Mouse (Mus musculus) testis, postnatal 10 days (tissue): ENCODE measurements around the gene Arhgap9.
A peak's percentile ranks its signal among the peaks of the same experiment; 100 is the strongest.
"Not testable (repeated sequence)": the region's sequence is repeated elsewhere in the genome, so short reads cannot be mapped to it uniquely, and the experiment has no call there.

Source experiments
- DNase-seq: peaks from one replicate; pipeline ENCODE4 v3.0.0; 2021; ENCODE audit warnings: low spot score

The Arhgap9 gene

GRCm38 (mm10) chr10:127291881-127292638 is 29.7 kb upstream of the Arhgap9 start:
- DNase-seq, result no peak

- no peak for DNase-seq
These were observed 28.7 kb upstream of the Arhgap9 start for GRCm38 (mm10) chr10:127292987-127293538.

DNA sequence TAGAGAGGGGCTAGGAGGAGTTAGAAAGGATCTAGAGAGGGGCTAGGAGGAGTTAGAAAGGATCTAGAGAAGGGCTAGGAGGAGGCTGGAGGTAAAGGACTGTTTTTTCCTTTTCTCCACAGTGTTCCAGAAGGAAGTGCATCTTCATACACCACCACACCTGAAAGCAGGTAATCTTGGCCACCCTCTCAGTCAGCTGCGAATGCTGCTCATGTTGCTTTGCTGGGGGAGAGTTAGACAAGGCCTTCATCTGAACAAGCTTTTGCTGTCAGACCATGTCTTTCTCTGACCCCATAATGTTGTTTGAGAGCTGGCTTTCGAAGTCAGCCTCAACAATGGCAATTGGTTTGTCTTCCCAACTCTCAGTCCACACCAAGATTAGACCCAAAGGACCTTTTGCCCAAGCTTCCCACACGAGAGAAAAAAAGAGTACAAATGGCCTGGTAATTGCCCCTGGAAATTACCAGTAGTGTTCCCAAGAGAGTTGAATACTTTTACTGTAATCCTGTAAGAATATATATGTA is 28.1 kb upstream of the Arhgap9 start:
- no peak for DNase-seq

DNA sequence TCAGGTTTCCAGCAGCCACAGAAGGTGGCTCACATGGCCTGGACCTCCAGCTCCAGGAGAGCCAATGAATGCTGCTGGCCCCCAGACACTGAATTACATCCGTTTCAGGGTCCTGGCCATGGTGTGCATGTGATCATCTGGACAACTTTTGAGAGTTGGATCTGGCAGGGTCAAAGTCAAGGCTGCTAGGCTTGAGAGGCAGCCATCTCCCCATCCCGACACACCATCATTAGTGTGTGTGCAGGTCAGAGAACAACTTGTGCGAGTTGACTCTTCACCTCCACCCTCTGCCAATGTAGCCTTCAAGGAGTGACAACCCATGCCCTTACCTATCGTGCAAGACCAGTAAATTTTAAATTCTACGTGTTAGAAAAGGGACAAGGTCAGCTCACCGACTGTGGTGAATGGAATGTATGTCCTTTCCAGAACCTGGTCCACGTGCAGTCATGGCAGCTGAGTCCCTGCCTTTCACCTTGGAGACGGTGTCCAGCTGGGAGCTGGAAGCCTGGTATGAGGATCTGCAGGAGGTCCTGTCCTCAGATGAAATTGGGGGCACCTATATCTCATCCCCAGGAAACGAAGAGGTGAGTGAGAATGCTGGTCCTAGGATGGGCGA is 26.8 kb upstream of the Arhgap9 start:
- no peak for DNase-seq

DNA sequence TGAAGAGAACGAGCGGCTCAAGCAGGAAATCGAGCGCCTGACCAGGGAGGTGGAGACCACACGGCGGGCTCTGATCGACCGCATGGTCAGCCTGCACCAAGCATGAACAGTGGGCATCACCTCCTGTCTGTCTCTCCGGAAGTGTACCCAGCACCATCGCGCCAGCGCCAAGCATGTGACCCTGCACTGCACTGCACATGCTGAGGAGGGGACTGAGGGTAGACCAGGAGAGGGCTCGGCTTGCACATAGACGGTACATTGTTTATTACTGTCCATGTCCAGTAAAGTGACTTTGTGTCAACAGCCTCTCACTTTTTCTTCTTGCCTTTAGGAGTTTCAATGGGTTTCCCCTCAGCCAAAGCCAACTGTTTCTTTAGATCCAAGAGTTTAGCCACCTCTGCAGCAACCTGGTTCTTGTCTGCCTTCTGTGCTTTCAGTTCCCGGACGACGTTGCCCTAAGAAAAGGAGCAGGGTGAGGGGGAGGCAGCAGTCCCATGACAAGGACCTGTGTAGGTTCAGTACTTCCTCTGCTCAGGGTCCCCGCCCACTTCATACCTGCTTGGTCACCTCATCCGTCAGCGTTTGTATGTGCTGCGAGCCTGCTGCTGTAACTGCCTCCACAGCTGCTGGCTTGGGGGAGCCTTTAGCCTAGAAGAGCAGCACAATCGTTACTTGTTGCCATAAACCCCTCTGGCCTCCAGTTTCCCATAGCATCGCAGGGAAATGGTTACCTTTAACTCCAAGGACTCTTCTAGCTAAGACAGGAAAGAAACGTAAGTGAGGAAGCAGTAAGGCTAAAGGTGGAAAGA is 25.6 kb upstream of the Arhgap9 start:
- DNase-seq, result peak; percentile 43

DNA sequence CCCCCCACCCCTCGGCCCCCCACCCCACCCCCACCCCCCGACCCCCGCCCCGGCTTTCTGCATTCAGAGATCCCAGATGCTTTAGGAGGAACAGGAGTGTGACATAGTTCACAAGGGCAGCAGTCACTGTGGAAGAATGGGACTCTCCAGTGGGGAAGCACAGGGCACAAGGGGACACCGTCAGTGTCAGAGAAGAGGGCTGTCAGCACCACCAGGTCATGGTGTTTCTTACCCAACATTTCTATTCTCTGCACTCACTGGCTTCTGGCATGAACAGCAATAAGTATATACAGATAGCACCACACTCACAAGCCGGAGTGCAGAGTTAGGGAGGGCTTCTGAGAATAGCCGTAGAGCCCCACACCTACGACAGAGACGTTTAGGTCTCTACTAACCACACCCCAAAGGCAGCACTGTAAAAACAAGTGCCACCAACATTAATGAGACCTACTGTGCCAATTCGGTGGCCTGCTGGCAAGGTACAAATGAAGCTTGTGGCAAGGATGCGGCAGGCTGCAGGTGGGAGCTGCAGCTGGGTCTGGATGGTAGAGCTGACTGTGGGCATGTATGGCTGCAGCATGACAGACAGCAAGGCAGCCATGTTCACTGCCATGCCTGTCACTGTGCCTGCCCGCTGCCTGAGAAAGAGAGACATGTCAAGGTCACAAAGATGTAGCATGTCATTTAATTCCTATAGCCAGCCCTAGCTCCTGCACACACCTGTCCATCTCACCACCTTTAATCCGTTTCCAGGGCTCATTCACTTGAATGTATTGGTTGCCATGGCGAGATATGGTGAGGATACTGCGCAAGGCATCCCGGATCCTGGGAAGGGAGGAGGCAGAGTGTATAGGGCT is 24.5 kb upstream of the Arhgap9 start:
- DNase-seq, result no peak

- DNase-seq, result no peak
These were observed 21.4 kb upstream of the Arhgap9 start for GRCm38 (mm10) chr10:127300361-127300760.

- DNase-seq, result peak; percentile 39
These were observed 18.6 kb upstream of the Arhgap9 start for GRCm38 (mm10) chr10:127303136-127303535.

DNA sequence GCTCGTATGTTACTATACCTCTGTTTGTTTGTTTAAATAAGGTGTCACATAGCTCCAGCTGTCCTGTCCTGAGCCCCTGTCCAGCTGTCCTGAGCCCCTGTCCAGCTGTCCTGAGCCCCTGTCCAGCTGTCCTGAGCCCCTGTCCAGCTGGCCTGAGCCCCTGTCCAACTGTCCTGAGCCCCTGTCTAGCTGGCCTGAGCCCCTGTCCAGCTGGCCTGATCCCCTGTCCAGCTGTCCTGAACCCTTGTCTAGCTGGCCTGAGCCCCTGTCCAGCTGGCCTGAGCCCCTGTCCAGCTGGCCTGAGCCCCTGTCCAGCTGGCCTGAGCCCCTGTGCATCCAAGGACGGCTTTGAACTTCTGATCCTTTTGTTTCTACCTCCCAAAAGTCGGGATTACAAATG is 12.6 kb upstream of the Arhgap9 start:
- not testable (repeated sequence) for DNase-seq

DNA sequence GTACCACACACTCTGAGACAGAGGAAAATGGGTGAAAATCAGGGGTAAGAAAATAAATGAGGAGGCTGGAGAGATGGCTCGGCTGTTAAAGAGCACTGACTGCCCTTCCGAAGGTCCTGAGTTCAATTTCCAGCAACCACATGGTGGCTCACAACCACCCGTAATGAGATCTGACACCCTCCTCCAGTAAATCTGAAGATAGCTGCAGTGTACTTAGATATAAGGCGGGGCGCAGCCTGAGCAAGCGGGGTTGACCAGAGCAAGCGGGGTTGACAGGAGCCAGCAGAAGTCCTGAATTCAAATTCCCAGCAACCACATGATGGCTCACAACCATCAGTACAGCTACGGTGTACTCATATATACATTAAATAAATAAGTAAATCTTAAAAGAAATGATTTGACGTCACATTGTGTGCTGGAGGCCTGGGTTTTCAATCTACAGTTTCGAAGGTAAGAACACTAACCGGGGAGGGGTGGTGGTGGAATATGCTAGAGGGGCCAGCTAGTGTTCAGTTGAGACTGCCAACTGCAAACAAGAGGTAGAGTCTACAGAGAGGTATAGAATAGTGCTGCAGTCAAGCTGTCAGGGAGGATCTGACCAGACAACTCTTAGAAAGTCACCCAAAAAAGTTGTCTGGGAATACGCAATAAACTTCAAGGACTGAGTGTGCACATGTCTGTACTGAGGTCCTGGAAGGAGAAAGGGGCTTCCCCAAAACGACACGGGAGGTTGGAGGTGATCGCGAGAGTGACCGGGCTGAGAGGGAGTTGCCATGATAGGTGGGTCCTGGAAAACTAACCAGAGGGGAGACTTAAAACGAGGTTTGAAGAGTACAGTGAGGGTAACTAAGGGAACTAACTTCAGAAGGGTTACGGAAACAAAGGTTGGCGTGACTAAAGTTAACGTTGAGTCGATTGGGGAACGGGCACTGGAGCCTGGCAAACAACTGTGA is 11.0 kb upstream of the Arhgap9 start:
- peak; percentile 49 for DNase-seq

DNA sequence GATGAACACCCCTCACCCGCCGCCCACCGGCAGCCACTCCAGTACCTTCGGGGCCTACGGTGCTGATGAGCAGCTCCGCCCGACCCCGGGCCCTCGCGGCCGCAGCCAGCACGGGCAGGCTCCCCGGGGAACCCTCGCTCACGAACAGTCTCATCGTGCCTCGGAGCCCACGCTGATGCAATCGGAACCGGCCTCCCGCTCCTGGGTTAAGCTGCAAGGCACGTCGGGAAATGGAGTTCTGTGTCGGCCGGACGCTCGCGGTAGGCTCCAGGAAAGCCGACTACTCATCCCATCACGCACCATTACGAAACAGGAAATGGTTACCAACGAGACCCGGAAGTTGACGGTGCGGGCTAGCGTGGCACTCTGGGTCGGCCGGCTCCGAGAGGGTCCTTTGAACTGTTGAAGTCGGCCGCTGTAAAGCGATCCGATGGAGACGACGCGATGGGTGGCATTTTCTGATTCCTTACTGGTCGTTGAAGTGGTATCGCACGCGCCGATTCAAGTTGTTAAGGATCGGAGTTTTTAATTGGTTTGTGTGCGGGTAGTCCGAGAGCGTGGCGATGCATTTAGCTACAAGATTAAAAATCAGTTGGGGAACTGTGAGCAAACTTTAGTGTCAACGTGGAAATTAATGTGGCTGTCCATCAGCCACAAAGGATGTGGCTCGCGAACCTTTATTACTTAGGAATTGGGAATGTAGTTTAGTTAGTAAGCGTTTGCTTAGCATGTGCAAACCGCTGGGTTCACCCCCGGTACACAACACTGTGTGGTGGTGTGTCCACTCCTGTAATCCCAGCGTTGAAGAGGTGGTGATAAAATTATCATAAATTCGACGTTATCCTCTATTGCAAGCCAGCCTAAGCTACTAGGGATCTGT is 10.0 kb upstream of the Arhgap9 start, which contains the start of gene Mars:
Gene Mars (minus strand): TSS at position 311 of the 880 bp plus-strand sequence.
- peak; percentile 88 for DNase-seq

DNA sequence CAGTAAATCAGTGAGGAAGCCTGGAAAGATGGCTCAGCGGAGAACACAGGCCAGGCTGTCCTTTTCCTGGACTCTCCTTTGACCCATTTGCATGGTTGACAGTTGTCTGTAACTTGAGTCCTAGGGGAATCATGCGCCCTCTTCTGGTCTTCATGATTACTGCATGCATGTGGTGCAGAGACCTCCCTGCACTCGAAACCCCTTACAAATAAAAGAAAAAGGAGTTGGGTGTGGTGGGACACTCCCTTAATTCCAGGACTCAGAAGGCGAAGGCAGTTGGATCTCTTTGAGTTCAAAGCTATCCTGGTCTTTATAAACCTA is 9.4 kb upstream of the Arhgap9 start:
- peak; percentile 86 for DNase-seq

- DNase-seq, result no peak
These were observed 8.9 kb upstream of the Arhgap9 start for GRCm38 (mm10) chr10:127312858-127313257.

DNA sequence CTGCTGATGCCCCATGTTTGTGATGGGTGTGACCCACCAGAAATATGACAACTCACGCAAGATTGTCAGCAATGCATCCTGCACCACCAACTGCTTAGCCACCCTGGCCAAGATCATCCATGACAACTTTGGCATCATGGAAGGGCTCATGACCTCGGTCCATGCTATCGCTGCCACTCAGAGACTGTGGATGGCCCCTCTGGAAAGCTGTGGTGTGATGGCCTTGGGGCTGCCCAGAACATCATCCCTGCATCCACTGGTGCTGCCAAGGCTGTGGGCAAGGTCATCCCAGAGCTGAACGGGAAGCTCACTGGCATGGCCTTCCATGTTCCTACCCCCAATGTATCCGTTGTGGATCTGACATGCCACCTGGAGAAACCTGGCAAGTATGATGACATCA is 8.2 kb upstream of the Arhgap9 start:
- DNase-seq, result not testable (repeated sequence)

DNA sequence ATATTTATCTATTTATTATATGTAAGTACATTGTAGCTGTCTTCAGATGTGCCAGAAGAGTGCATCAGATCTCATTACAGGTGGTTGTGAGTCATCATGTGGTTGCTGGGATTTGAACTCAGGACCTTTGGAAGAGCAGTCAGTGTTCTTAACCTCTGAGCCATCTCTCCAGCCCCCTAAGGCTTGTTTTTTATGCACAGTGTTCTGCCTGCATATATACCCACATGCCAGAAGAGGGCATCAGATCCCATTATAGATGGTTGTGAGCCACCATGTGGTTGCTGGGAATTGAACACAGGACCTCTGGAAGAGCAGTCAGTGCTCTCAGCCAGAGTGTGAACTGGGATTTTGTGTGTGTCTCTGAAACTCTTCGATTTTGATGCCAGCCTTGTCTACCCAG is 6.8 kb upstream of the Arhgap9 start:
- not testable (repeated sequence) for DNase-seq

- no peak for DNase-seq
These were observed 4.5 kb upstream of the Arhgap9 start for GRCm38 (mm10) chr10:127317277-127317676.

DNA sequence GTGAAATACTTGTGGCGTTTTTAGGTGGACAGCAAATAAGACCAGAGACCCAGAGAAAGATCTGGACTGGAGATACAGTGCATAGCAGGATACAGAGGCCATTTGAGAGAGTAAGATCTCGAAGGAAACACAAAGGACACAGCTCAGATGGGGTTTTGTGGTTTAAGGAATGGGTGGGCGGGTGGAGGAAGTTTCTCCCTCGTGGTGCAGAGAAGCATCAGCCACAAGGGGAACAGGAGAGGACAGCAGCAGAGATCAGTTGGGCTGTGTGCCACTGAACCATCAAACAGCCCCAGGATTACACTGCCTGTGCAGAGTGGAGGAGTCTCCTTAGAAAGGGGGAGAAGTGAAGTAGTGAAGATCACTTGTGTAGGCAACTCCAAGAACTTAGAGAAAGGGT is 3.8 kb upstream of the Arhgap9 start:
- DNase-seq, result no peak

DNA sequence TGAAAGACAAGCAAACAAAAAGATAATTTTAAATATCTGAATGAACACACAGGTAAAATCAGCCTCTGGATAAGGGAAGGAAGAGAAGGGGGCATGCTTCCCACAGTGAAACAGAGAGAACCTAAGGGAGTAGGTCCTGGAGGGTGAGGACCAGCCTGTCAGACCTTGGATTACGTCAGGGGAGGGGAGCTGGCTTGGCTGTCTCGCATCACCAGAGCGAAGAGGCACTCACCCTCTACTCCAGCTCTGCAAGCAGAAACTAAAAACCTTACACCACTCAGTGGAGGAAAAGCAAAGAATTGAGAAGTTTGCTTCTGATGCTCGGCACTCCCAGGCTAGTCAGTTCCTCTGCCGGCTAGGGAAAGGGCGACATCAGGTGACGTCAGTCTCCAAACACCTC is 1.8 kb upstream of the Arhgap9 start:
- DNase-seq, result no peak

DNA sequence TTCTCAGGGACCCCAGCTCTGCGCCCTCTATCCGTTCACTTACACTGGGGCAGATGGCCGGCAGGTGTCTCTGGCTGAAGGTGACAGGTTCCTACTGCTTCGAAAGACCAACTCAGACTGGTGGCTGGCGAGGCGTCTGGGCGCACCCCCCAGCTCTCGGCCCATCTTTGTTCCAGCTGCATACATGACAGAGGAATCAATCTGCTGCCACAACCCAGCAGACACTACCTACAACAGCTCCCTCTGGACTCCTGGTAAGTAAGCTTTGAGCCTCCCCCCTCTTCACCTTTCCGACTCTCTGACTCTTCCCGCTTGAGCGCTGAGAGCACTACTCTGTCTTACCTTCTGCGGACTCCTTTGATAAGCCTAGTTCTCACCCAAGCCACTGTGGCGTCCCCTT is 414 bp downstream of the Arhgap9 start:
- peak; percentile 43 for DNase-seq
